10 mouse cellular contexts compared by ENCODE assay signal in the genomic region with DNA sequence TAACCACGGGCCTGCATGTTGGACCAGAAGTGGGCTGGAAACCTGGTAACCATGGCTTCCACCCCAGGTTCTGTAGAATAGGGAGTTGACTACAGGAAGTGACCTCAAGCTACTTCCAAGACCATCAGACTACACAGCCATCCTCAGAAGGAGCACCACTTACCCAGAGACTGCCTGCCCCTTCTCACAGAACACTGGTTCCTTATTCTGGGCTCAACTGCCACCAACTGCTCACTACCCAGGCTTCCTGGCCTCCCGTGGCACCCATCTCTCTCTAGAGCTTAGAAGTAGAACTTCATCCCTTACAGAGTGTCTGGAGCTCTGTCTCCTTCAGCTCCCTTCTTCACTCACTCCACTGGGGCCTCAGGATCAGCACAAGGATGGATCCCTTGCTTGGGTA. TPM values are rescaled to one million over a fixed set of nuclear protein-coding genes. Genes with fewer than 3 reads are reported as not detected.
DNase-seq lines count a peak whose midpoint lies in the region; ATAC-seq and TF ChIP-seq lines count a peak whose summit lies in the region.
"Had no signal": no experiment of that assay in that cellular context is flagged by ENCODE, and none has a peak within 500 bp of the region (broad histone marks: within the 10 kb centered on the region; RNA-seq: fewer than 3 reads in every experiment).

Lpin1 (minus strand) TSS at position 31 of the 400 bp plus-strand sequence.

- H3K79me2 ChIP-seq in heart, adult 2 months (replicated peaks; ENCODE audit: control insufficient read depth, insufficient read depth, low read length), result no peaks in the 10 kb centered on the region

- TF ChIP-seq POLR2A in heart, adult 2 months (IDR thresholded peaks at IDR 0.05; ENCODE audit: insufficient read depth, low read depth, low read length), result no peak

- intact Hi-C loops in heart, adult 2 months (cut with DNase I), result loop anchor here (2.0 kb wide), 1 partner anchor 34 kb away; no protein-coding TSS in a partner anchor
- intact Hi-C loops in left cerebral cortex, postnatal 10 days (cut with DNase I), result no loop called here

- ATAC-seq in G1E (ENCODE audit: extremely low read depth, insufficient number of reproducible peaks, low FRiP score, poor library complexity, severe bottlenecking), result no peak
- no peak for ATAC-seq in intestine, embryonic 15.5 days

- TF ChIP-seq CTCF in heart, adult 2 months (IDR thresholded peaks at IDR 0.05), result no peak
- no peak for TF ChIP-seq CTCF in G1E (IDR thresholded peaks at IDR 0.05; ENCODE audit: low read depth, low read length)

- WGBS in heart, adult 2 months, result 58% methylated on average over 2 of the region's 2 CpGs
- 92% methylated on average over 2 of the region's 2 CpGs for WGBS in intestine, embryonic 15.5 days

- H3K9me3 ChIP-seq in G1E (replicated peaks), result no peaks in the 10 kb centered on the region
- H3K9me3 ChIP-seq in intestine, embryonic 15.5 days, result no peaks in the 10 kb centered on the region

- H3K36me3 ChIP-seq in heart, adult 2 months (ENCODE audit: control insufficient read depth, insufficient read depth, low read length), result no peaks in the 10 kb centered on the region
- no peaks in the 10 kb centered on the region for H3K36me3 ChIP-seq in G1E (replicated peaks)
- H3K36me3 ChIP-seq in intestine, embryonic 15.5 days, result no peaks in the 10 kb centered on the region

- H3K4me2 ChIP-seq in intestine, embryonic 15.5 days (replicated peaks), result no peak within 1 kb of the TSS

- no peak within 1 kb of the TSS for H3K27ac ChIP-seq in heart, adult 2 months
- no peak within 1 kb of the TSS for H3K27ac ChIP-seq in intestine, embryonic 15.5 days

- H3K4me1 ChIP-seq in heart, adult 2 months (ENCODE audit: control insufficient read depth, insufficient read depth, low read length), result peaks cover 2% of the 10 kb centered on the region; the same call in 1 of the 2 replicates
- H3K4me1 ChIP-seq in G1E (ENCODE audit: insufficient read depth, low read depth, low read length), result no peaks in the 10 kb centered on the region
- H3K4me1 ChIP-seq in intestine, embryonic 15.5 days (replicated peaks), result no peaks in the 10 kb centered on the region

- no peaks in the 10 kb centered on the region for H3K27me3 ChIP-seq in heart, adult 2 months (ENCODE audit: control insufficient read depth, insufficient read depth, low read length)
- H3K27me3 ChIP-seq in G1E (ENCODE audit: insufficient read depth, low read length), result peaks cover 28% of the 10 kb centered on the region
- no peaks in the 10 kb centered on the region for H3K27me3 ChIP-seq in intestine, embryonic 15.5 days (replicated peaks)

- no peak within 1 kb of the TSS for H3K9ac ChIP-seq in heart, adult 2 months (ENCODE audit: low read depth, low read length)
- H3K9ac ChIP-seq in intestine, embryonic 15.5 days, result no peak within 1 kb of the TSS

- no peak for DNase-seq in heart, adult 2 months
- no peak for DNase-seq in heart, adult 9 months (ENCODE audit: low spot score in 2 of 2)
- DNase-seq in G1E (ENCODE audit: low spot score) (no peak), MN1 (ENCODE audit: low spot score) (no peak)
- DNase-seq in gastrocnemius, adult 8-10 months (ENCODE audit: low spot score in 2 of 2), result no peak
- DNase-seq in left cerebral cortex, postnatal 10 days (ENCODE audit: extremely low spot score in 1 of 2, low spot score in 2 of 2), result no peak
- DNase-seq in retina, embryonic 14.5 days (ENCODE audit: low spot score), result no peak
- DNase-seq: embryo, embryonic 11 days; kidney, postnatal 25 days had no signal

- no peak for TF ChIP-seq EP300 in heart, adult 2 months (IDR thresholded peaks at IDR 0.05; ENCODE audit: insufficient read depth, low read depth, low read length)

- H3K4me3 ChIP-seq in heart, adult 2 months, result no peak within 1 kb of the TSS
- H3K4me3 ChIP-seq in G1E (ENCODE audit: low read depth, low read length), result no peak within 1 kb of the TSS
- no peak within 1 kb of the TSS for H3K4me3 ChIP-seq in intestine, embryonic 15.5 days (replicated peaks)

RNA-seq across cellular contexts. Expression of gene Lpin1, which starts in this region (rescaled TPM):
- 100 to 1,000 TPM; 160 to 171 TPM for total RNA-seq in heart, adult 2 months (2021)
- 96.8 and 110 TPM in 2 replicates for polyA plus RNA-seq in heart, adult 2 months (2012; rRNA removed)
- total RNA-seq in G1E (2014; fragmentation: Nextera tagmentation), result 23.1 and 25.9 TPM in 2 replicates
- 19.2 and 19.6 TPM in 2 replicates for total RNA-seq in G1E (2017)
- polyA plus RNA-seq in G1E (2012), result 9.8 and 14.1 TPM in 2 replicates
- total RNA-seq in gastrocnemius, adult 8-10 months (2022), result 100 to 1,000 TPM; 227 to 339 (median 265) TPM
- 10 to 100 TPM; 14.4 to 15.4 TPM for total RNA-seq in left cerebral cortex, postnatal 10 days (2021)
- polyA plus RNA-seq in intestine, embryonic 15.5 days (2015; fragmentation: Nextera tagmentation; extraction: Ambion mirVana), result 7.2 and 8.6 TPM in 2 replicates

Comparison
In these comparisons a context has a peak if more than half of its experiments do, and no peak if none do; other contexts are left out.
1. RNA of gene Lpin1 (total RNA-seq): 227 to 339 TPM in gastrocnemius, adult 8-10 months and 160 to 171 TPM in heart, adult 2 months; 19.2 to 25.9 TPM in G1E and 14.4 to 15.4 TPM in left cerebral cortex, postnatal 10 days; every median in the first group is over 4 times any median in the second.